Mouse (Mus musculus) neural tube, embryonic 12.5 days (tissue): ENCODE measurements at regions not wholly inside any gene's neighbourhood (a gene's known extent, or its start where the extent isn't known, plus 50 kb on each side); places are given as distances from the start of the nearest gene placed in this dataset.

Source experiments
- ATAC-seq: fragments of 200-750 bp; cut with Nextera tagmentation; 2 replicates; pipeline ENCODE4 v1.8.0; 2017; ENCODE audit warnings: low read depth, mild to moderate bottlenecking, moderate TSS enrichment, moderate library complexity; ENCODE audit not compliant: low FRiP score
- H3K27ac ChIP-seq: fragments of 300-500 bp; sonication (generic); 2 replicates; pipeline ENCODE4 v1.5.1; 2016
- H3K27me3 ChIP-seq: fragments of 300-500 bp; sonication (generic); replicated peaks from 2 replicates; pipeline ENCODE4 v1.6.1; 2016; ENCODE audit warnings: mild to moderate bottlenecking
- H3K36me3 ChIP-seq: fragments of 300-500 bp; sonication (generic); 2 replicates; pipeline ENCODE4 v1.6.1; 2016; ENCODE audit warnings: mild to moderate bottlenecking
- H3K4me1 ChIP-seq: fragments of 300-500 bp; sonication (generic); 2 replicates; pipeline ENCODE4 v1.6.1; 2016
- H3K4me2 ChIP-seq: fragments of 300-500 bp; sonication (generic); replicated peaks from 2 replicates; pipeline ENCODE4 v1.6.1; 2016; ENCODE audit warnings: mild to moderate bottlenecking
- H3K4me3 ChIP-seq: fragments of 300-500 bp; sonication (generic); 2 replicates; pipeline ENCODE4 v1.5.1; 2016
- H3K9ac ChIP-seq: fragments of 300-500 bp; sonication (generic); 2 replicates; pipeline ENCODE4 v1.6.1; 2016; ENCODE audit warnings: mild to moderate bottlenecking
- H3K9me3 ChIP-seq: fragments of 300-500 bp; sonication (generic); 2 replicates; pipeline ENCODE4 v1.6.1; 2016; ENCODE audit warnings: mild to moderate bottlenecking
- WGBS: fragments of 180-500 bp; shearing (Covaris S2); methylation state at CpG from one replicate; pipeline ENCODE4 v1.1.7; 2016; 5-methylcytosine and 5-hydroxymethylcytosine counted together

GRCm38 (mm10) chr12:12882931-12883553 is 58.7 kb downstream of the Mycn start:
- WGBS: 90% methylated on average over 5 of the region's 5 CpGs
- Histone ChIP-seq H3K9ac (no peak overlapping the region), H3K27me3 (no peaks in the 10 kb centered on the region), H3K27ac (no peak overlapping the region), H3K36me3 (no peaks in the 10 kb centered on the region), H3K4me3 (no peak overlapping the region), H3K9me3 (no peaks in the 10 kb centered on the region), H3K4me2 (no peak overlapping the region), H3K4me1 (0 out of 2 replicates have a peak, but pooled peaks cover 3% of the 10 kb centered on the region)
- no peak for ATAC-seq

- no peaks in the 10 kb centered on the region; the same call in 1 of the 2 replicates for H3K4me1 ChIP-seq
- peak overlapping the region; percentile 43; the same call in 1 of the 2 replicates for H3K27ac ChIP-seq
- ATAC-seq: peak; percentile 45; the same call in 1 of the 2 replicates
- H3K4me2 ChIP-seq: no peak overlapping the region
- no peak overlapping the region for H3K9ac ChIP-seq
- H3K27me3 ChIP-seq: no peaks in the 10 kb centered on the region
- no peak overlapping the region for H3K4me3 ChIP-seq
- H3K9me3 ChIP-seq: no peaks in the 10 kb centered on the region
- no peaks in the 10 kb centered on the region for H3K36me3 ChIP-seq
- WGBS: 99% methylated on average over 2 of the region's 2 CpGs
Measured at GRCm38 (mm10) chr12:12878031-12878430, 63.7 kb downstream of the Mycn start.

- Histone ChIP-seq H3K9ac (no peak overlapping the region), H3K4me3 (no peak overlapping the region), H3K4me1 (no peaks in the 10 kb centered on the region; the same call in 1 of the 2 replicates), H3K27me3 (no peaks in the 10 kb centered on the region), H3K4me2 (no peak overlapping the region), H3K27ac (peak overlapping the region; percentile 43; the same call in 1 of the 2 replicates), H3K36me3 (no peaks in the 10 kb centered on the region), H3K9me3 (no peaks in the 10 kb centered on the region)
- peak; percentile 93 for ATAC-seq
- WGBS: 27% methylated on average over 5 of the region's 5 CpGs
Measured at GRCm38 (mm10) chr12:12877539-12877938, 64.2 kb downstream of the Mycn start.

- no peaks in the 10 kb centered on the region for H3K9me3 ChIP-seq
- H3K4me3 ChIP-seq: no peak overlapping the region
- 68% methylated on average over 12 of the region's 12 CpGs for WGBS
- H3K9ac ChIP-seq: no peak overlapping the region
- H3K27me3 ChIP-seq: no peaks in the 10 kb centered on the region
- H3K27ac ChIP-seq: no peak overlapping the region
- H3K4me1 ChIP-seq: no peaks in the 10 kb centered on the region; the same call in 1 of the 2 replicates
- no peak overlapping the region for H3K4me2 ChIP-seq
- no peaks in the 10 kb centered on the region for H3K36me3 ChIP-seq
- ATAC-seq: no peak
Measured at GRCm38 (mm10) chr12:12875976-12876745, 65.6 kb downstream of the Mycn start.

GRCm38 (mm10) chr12:12873551-12873950 is 68.2 kb downstream of the Mycn start:
- no peaks in the 10 kb centered on the region for H3K36me3 ChIP-seq
- H3K4me1 ChIP-seq: no peaks in the 10 kb centered on the region; the same call in 1 of the 2 replicates
- ATAC-seq: no peak
- H3K4me3 ChIP-seq: no peak overlapping the region
- no peaks in the 10 kb centered on the region for H3K9me3 ChIP-seq
- H3K4me2 ChIP-seq: no peak overlapping the region
- H3K27ac ChIP-seq: no peak overlapping the region
- H3K9ac ChIP-seq: no peak overlapping the region
- 94% methylated on average over 11 of the region's 11 CpGs for WGBS
- no peaks in the 10 kb centered on the region for H3K27me3 ChIP-seq

GRCm38 (mm10) chr12:12872974-12873373 is 68.7 kb downstream of the Mycn start:
- H3K9me3 ChIP-seq: no peaks in the 10 kb centered on the region
- no peak for ATAC-seq
- no peaks in the 10 kb centered on the region for H3K27me3 ChIP-seq
- no peak overlapping the region for H3K4me3 ChIP-seq
- H3K4me2 ChIP-seq: no peak overlapping the region
- WGBS: 62% methylated on average over 4 of the region's 4 CpGs
- H3K9ac ChIP-seq: no peak overlapping the region
- no peaks in the 10 kb centered on the region for H3K36me3 ChIP-seq
- no peaks in the 10 kb centered on the region; the same call in 1 of the 2 replicates for H3K4me1 ChIP-seq
- H3K27ac ChIP-seq: no peak overlapping the region

- Histone ChIP-seq H3K4me2 (no peak overlapping the region), H3K4me3 (no peak overlapping the region), H3K27ac (no peak overlapping the region), H3K9me3 (no peaks in the 10 kb centered on the region), H3K9ac (no peak overlapping the region), H3K27me3 (no peaks in the 10 kb centered on the region), H3K36me3 (no peaks in the 10 kb centered on the region), H3K4me1 (no peaks in the 10 kb centered on the region; the same call in 1 of the 2 replicates)
- ATAC-seq: no peak
- 41% methylated on average over 4 of the region's 4 CpGs for WGBS
Measured at GRCm38 (mm10) chr12:12871272-12871671, 70.4 kb downstream of the Mycn start.

- H3K9me3 ChIP-seq: no peaks in the 10 kb centered on the region
- no peaks in the 10 kb centered on the region for H3K36me3 ChIP-seq
- no peak for ATAC-seq
- no peak overlapping the region for H3K4me2 ChIP-seq
- 76% methylated on average over 10 of the region's 10 CpGs for WGBS
- no peak overlapping the region for H3K9ac ChIP-seq
- H3K27ac ChIP-seq: no peak overlapping the region
- H3K27me3 ChIP-seq: no peaks in the 10 kb centered on the region
- no peak overlapping the region for H3K4me3 ChIP-seq
- no peaks in the 10 kb centered on the region for H3K4me1 ChIP-seq
Measured at GRCm38 (mm10) chr12:12866590-12866989, 75.1 kb downstream of the Mycn start.

- WGBS: 4% methylated on average over 2 of the region's 2 CpGs
- no peak overlapping the region for H3K4me2 ChIP-seq
- H3K9me3 ChIP-seq: no peaks in the 10 kb centered on the region
- no peak overlapping the region for H3K9ac ChIP-seq
- no peak overlapping the region for H3K4me3 ChIP-seq
- no peak for ATAC-seq
- no peak overlapping the region for H3K27ac ChIP-seq
- H3K27me3 ChIP-seq: no peaks in the 10 kb centered on the region
- H3K4me1 ChIP-seq: no peaks in the 10 kb centered on the region
- no peaks in the 10 kb centered on the region for H3K36me3 ChIP-seq
Measured at GRCm38 (mm10) chr12:12850681-12851080, 91.0 kb downstream of the Mycn start.

- no peak overlapping the region for H3K4me2 ChIP-seq
- H3K27me3 ChIP-seq: no peaks in the 10 kb centered on the region
- ATAC-seq: no peak
- H3K9ac ChIP-seq: no peak overlapping the region
- no peak overlapping the region for H3K4me3 ChIP-seq
- WGBS: 58% methylated on average over 1 of the region's 1 CpGs
- H3K36me3 ChIP-seq: no peaks in the 10 kb centered on the region
- H3K9me3 ChIP-seq: no peaks in the 10 kb centered on the region
- H3K4me1 ChIP-seq: peaks cover 6% of the 10 kb centered on the region
- H3K27ac ChIP-seq: no peak overlapping the region
Measured at GRCm38 (mm10) chr12:12846716-12847115, 95.0 kb downstream of the Mycn start.

GRCm38 (mm10) chr12:12842247-12842957 is 99.3 kb downstream of the Mycn start:
- 14% methylated on average over 17 of the region's 17 CpGs for WGBS
- ATAC-seq: peak; percentile 49; the same call in 1 of the 2 replicates
- Histone ChIP-seq H3K36me3 (no peaks in the 10 kb centered on the region), H3K4me2 (peak overlapping the region; percentile 32; the same call in 1 of the 2 replicates), H3K9ac (no peak overlapping the region), H3K4me1 (peaks cover 20% of the 10 kb centered on the region), H3K4me3 (no peak overlapping the region), H3K9me3 (no peaks in the 10 kb centered on the region), H3K27me3 (no peaks in the 10 kb centered on the region), H3K27ac (no peak overlapping the region)
